12 mouse cellular contexts compared by ENCODE assay signal in the genomic region with DNA sequence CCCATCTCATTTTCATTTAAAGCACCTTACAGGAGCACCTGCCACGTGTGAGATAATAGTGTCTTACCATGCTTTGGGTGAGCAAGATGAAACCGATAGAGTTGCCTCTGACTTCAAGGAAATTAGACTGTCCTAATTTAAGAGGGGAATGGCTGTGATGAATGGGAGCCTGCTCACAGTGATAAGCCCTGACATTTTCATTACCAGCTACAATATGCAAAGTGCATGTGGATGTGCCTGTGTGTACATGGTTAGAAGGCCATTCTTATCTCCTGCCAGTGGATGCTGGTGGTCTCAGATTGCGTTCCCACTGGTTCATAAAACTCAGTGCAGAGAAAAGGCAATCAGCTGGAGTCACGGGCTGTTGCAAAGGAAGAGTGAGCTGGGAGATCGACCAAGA. TPM values are rescaled to one million over a fixed set of nuclear protein-coding genes. Genes with fewer than 3 reads are reported as not detected.
DNase-seq lines count a peak whose midpoint lies in the region; ATAC-seq and TF ChIP-seq lines count a peak whose summit lies in the region.
"Had no signal": no experiment of that assay in that cellular context is flagged by ENCODE, and none has a peak within 500 bp of the region (broad histone marks: within the 10 kb centered on the region; RNA-seq: fewer than 3 reads in every experiment).

No protein-coding gene starts in this region.

- H3K4me2 ChIP-seq in midbrain, embryonic 11.5 days: no peak overlapping the region
- H3K4me2 ChIP-seq in midbrain, embryonic 14.5 days (ENCODE audit: low read length): no peak overlapping the region
- H3K4me2 ChIP-seq: forebrain, embryonic 15.5 days had no signal

- H3K27me3 ChIP-seq in midbrain, embryonic 11.5 days (ENCODE audit: control insufficient read depth, insufficient read depth, low read length): 0 out of 2 replicates have a peak, but pooled peaks cover 2% of the 10 kb centered on the region
- H3K27me3 ChIP-seq in midbrain, embryonic 10.5 days (ENCODE audit: low read depth, poor library complexity, severe bottlenecking): 0 out of 2 replicates have a peak, but pooled peaks cover 5% of the 10 kb centered on the region
- no peaks in the 10 kb centered on the region for H3K27me3 ChIP-seq in midbrain, embryonic 14.5 days (ENCODE audit: control insufficient read depth, insufficient read depth, low read length)
- H3K27me3 ChIP-seq: CH12.LX; forebrain, embryonic 15.5 days had no signal

- H3K9ac ChIP-seq in midbrain, embryonic 11.5 days (ENCODE audit: low read length): no peak overlapping the region
- no peak overlapping the region for H3K9ac ChIP-seq in midbrain, embryonic 14.5 days (replicated peaks; ENCODE audit: low read length)
- H3K9ac ChIP-seq: forebrain, embryonic 15.5 days had no signal

- H3K4me1 ChIP-seq in midbrain, embryonic 11.5 days (ENCODE audit: control insufficient read depth, insufficient read depth, low read length): peaks cover 12% of the 10 kb centered on the region
- peaks cover 41% of the 10 kb centered on the region for H3K4me1 ChIP-seq in midbrain, embryonic 10.5 days
- peaks cover 9% of the 10 kb centered on the region; the same call in 1 of the 2 replicates for H3K4me1 ChIP-seq in midbrain, embryonic 14.5 days (ENCODE audit: control insufficient read depth, insufficient read depth, low read length)

- H3K27ac ChIP-seq in midbrain, embryonic 11.5 days (ENCODE audit: low read depth, low read length): no peak overlapping the region
- no peak overlapping the region for H3K27ac ChIP-seq in midbrain, embryonic 10.5 days (replicated peaks)
- H3K27ac ChIP-seq in midbrain, embryonic 14.5 days (replicated peaks; ENCODE audit: low read depth, low read length): 0 out of 2 replicates have a peak overlapping the region, but pooled peaks have one; percentile 61
- H3K27ac ChIP-seq: embryonic facial prominence, embryonic 10.5 days had no signal

- TF ChIP-seq POLR2A in brain, embryonic 14.5 days (IDR thresholded peaks at IDR 0.05; ENCODE audit: borderline replicate concordance, extremely low read depth, insufficient read depth, insufficient read length, poor library complexity, severe bottlenecking): no peak

- WGBS in midbrain, embryonic 11.5 days: 78% methylated on average over 5 of the region's 5 CpGs
- 83% methylated on average over 5 of the region's 5 CpGs for WGBS in midbrain, embryonic 10.5 days
- WGBS in midbrain, embryonic 14.5 days: 52% methylated on average over 5 of the region's 5 CpGs

- H3K9me3 ChIP-seq in midbrain, embryonic 11.5 days (ENCODE audit: control insufficient read depth, low read length): no peaks in the 10 kb centered on the region
- no peaks in the 10 kb centered on the region for H3K9me3 ChIP-seq in midbrain, embryonic 10.5 days (replicated peaks)
- no peaks in the 10 kb centered on the region for H3K9me3 ChIP-seq in midbrain, embryonic 14.5 days (ENCODE audit: control insufficient read depth, low read length)
- H3K9me3 ChIP-seq: embryonic facial prominence, embryonic 10.5 days; forebrain, embryonic 15.5 days had no signal

- no peak for DNase-seq in midbrain, embryonic 11.5 days (ENCODE audit: low spot score, missing footprints)
- DNase-seq in midbrain, embryonic 10.5 days (ENCODE audit: low spot score): no peak
- peak; percentile 53 for DNase-seq in brain, embryonic 14.5 days (ENCODE audit: low read depth)
- DNase-seq in liver: peak; percentile 79
- peak; percentile 23 for DNase-seq in midbrain, embryonic 14.5 days
- DNase-seq in urinary bladder, postnatal 10 days (ENCODE audit: low spot score): no peak
- DNase-seq in urinary bladder, postnatal 25 days (ENCODE audit: low spot score): no peak
- DNase-seq: retina, postnatal 1 day had no signal

- H3K36me3 ChIP-seq in midbrain, embryonic 11.5 days (ENCODE audit: control insufficient read depth, insufficient read depth, low read length): no peaks in the 10 kb centered on the region
- no peaks in the 10 kb centered on the region for H3K36me3 ChIP-seq in midbrain, embryonic 10.5 days
- no peaks in the 10 kb centered on the region for H3K36me3 ChIP-seq in midbrain, embryonic 14.5 days (ENCODE audit: control insufficient read depth, insufficient read depth, low read length)
- H3K36me3 ChIP-seq: embryonic facial prominence, embryonic 10.5 days; forebrain, embryonic 15.5 days had no signal

- TF ChIP-seq CTCF in brain, embryonic 14.5 days (IDR thresholded peaks at IDR 0.05; ENCODE audit: borderline replicate concordance, extremely low read depth, insufficient read depth, insufficient read length): no peak

- H3K4me3 ChIP-seq in midbrain, embryonic 11.5 days (ENCODE audit: low read depth, low read length): no peak overlapping the region
- no peak overlapping the region for H3K4me3 ChIP-seq in midbrain, embryonic 10.5 days
- no peak overlapping the region for H3K4me3 ChIP-seq in midbrain, embryonic 14.5 days (replicated peaks; ENCODE audit: low read depth, low read length)
- H3K4me3 ChIP-seq: embryonic facial prominence, embryonic 10.5 days; forebrain, embryonic 15.5 days had no signal

- peak; percentile 45 for ATAC-seq in midbrain, embryonic 11.5 days (ENCODE audit: low FRiP score)
- peak; percentile 46; the same call in 1 of the 2 replicates for ATAC-seq in midbrain, embryonic 14.5 days (ENCODE audit: low FRiP score, low TSS enrichment)
- ATAC-seq in monocyte, adult 5-6 weeks (replicated peaks; ENCODE audit: insufficient number of reproducible peaks, low FRiP score, low TSS enrichment, poor library complexity, severe bottlenecking): no peak

RNA-seq across cellular contexts. Expression of gene Cpeb4, which starts 40.6 kb away (rescaled TPM):
- 11.7 and 17.2 TPM in 2 replicates for polyA plus RNA-seq in midbrain, embryonic 11.5 days (2014; fragmentation: Nextera tagmentation; extraction: Ambion mirVana)
- 3.5 and 5.6 TPM in 2 replicates for polyA plus RNA-seq in midbrain, embryonic 10.5 days (2016; fragmentation: Nextera tagmentation; extraction: Ambion mirVana)
- polyA plus RNA-seq in brain, embryonic 14.5 days (2012; rRNA removed): 29.0 and 41.5 TPM in 2 replicates
- polyA plus RNA-seq in midbrain, embryonic 14.5 days (2014; fragmentation: Nextera tagmentation; extraction: Ambion mirVana): 32.2 and 34.5 TPM in 2 replicates
- total RNA-seq in monocyte, adult 5-6 weeks (2017): 31.9 to 45.7 TPM (median 34.4 TPM) in 3 replicates

Comparison
In these comparisons a context has a peak if more than half of its experiments do, and no peak if none do; other contexts are left out.
1. DNase-seq: peak in brain, embryonic 14.5 days (single experiment), liver (single experiment) and midbrain, embryonic 14.5 days (single experiment); none in midbrain, embryonic 11.5 days (single experiment), midbrain, embryonic 10.5 days (single experiment), urinary bladder, postnatal 10 days (single experiment) and urinary bladder, postnatal 25 days (single experiment).